ENCODE assay signal across 8 mouse cellular contexts in genomic region chr1:135259128-135259436, GRCm38 (mm10). TPM values are rescaled to one million over a fixed set of nuclear protein-coding genes. Genes with fewer than 3 reads are reported as not detected.
DNase-seq lines count a peak whose midpoint lies in the region; ATAC-seq lines count a peak whose summit lies in the region.

No protein-coding gene starts in this region.

- peak; percentile 91 for DNase-seq in MN1 (ENCODE audit: low spot score)
- peak; percentile 87 to 89 for DNase-seq in cerebellum, adult 18-20 months
- peak; percentile 86 for DNase-seq in heart, postnatal 4 days
- peak; percentile 56 to 79 for DNase-seq in layer of hippocampus, adult 8-10 months (ENCODE audit: low spot score in 2 of 2)
- peak; percentile 63 for DNase-seq in ovary, postnatal 36 days (ENCODE audit: low spot score)
- peak; percentile 80 for DNase-seq in thymus, postnatal 4 days

- peak overlapping the region; percentile 9 for H3K9ac ChIP-seq in forebrain, embryonic 16.5 days (replicated peaks; ENCODE audit: low read depth, low read length)
- H3K9ac ChIP-seq in lung, embryonic 15.5 days = peak overlapping the region; percentile 40; the same call in 1 of the 2 replicates

- WGBS in forebrain, embryonic 16.5 days = 1% methylated on average over 10 of the region's 10 CpGs
- WGBS in lung, embryonic 15.5 days = under 1% methylated on average over 10 of the region's 10 CpGs

- H3K27ac ChIP-seq in forebrain, embryonic 16.5 days (ENCODE audit: low read length) = no peak overlapping the region
- H3K27ac ChIP-seq in lung, embryonic 15.5 days = peak overlapping the region; percentile 96

- peak overlapping the region; percentile 44 for H3K4me2 ChIP-seq in forebrain, embryonic 16.5 days (ENCODE audit: low read length)
- H3K4me2 ChIP-seq in lung, embryonic 15.5 days = peak overlapping the region; percentile 69

- H3K27me3 ChIP-seq in forebrain, embryonic 16.5 days (replicated peaks; ENCODE audit: control insufficient read depth, insufficient read depth, low read length) = no peaks in the 10 kb centered on the region
- no peaks in the 10 kb centered on the region for H3K27me3 ChIP-seq in lung, embryonic 15.5 days

- H3K4me1 ChIP-seq in forebrain, embryonic 16.5 days (replicated peaks; ENCODE audit: control insufficient read depth, insufficient read depth, low read length) = peaks cover 6% of the 10 kb centered on the region
- peaks cover 22% of the 10 kb centered on the region for H3K4me1 ChIP-seq in lung, embryonic 15.5 days

- peaks cover 7% of the 10 kb centered on the region; the same call in 1 of the 2 replicates for H3K36me3 ChIP-seq in forebrain, embryonic 16.5 days (ENCODE audit: control insufficient read depth, insufficient read depth)
- H3K36me3 ChIP-seq in lung, embryonic 15.5 days = peaks cover 19% of the 10 kb centered on the region

- H3K9me3 ChIP-seq in forebrain, embryonic 16.5 days (ENCODE audit: control insufficient read depth, low read length) = no peaks in the 10 kb centered on the region
- H3K9me3 ChIP-seq in lung, embryonic 15.5 days = no peaks in the 10 kb centered on the region

- peak overlapping the region; percentile 9 for H3K4me3 ChIP-seq in forebrain, embryonic 16.5 days (replicated peaks; ENCODE audit: low read length)
- H3K4me3 ChIP-seq in lung, embryonic 15.5 days = peak overlapping the region; percentile 28

- peak; percentile 81 for ATAC-seq in forebrain, embryonic 16.5 days
- ATAC-seq in lung, embryonic 15.5 days (ENCODE audit: borderline replicate concordance, extremely low read depth, low FRiP score, low TSS enrichment) = peak; percentile 58

RNA-seq across cellular contexts. Expression of gene Elf3, which starts 0.7 kb away (rescaled TPM):
- 0.10 and 0.53 TPM in 2 replicates for polyA plus RNA-seq in forebrain, embryonic 16.5 days (2015; fragmentation: Nextera tagmentation; extraction: Ambion mirVana)
- total RNA-seq in heart, postnatal 4 days (2021) = under 1 TPM; 0.50 to 0.74 TPM
- total RNA-seq in layer of hippocampus, adult 8-10 months (2022) = not detected
- 23.4 and 24.8 TPM in 2 replicates for polyA plus RNA-seq in lung, embryonic 15.5 days (2015; fragmentation: Nextera tagmentation; extraction: Ambion mirVana)

RNA-seq across cellular contexts. Expression of gene Rnpep, which starts 24.8 kb away (rescaled TPM):
- 93.3 and 100 TPM in 2 replicates for polyA plus RNA-seq in forebrain, embryonic 16.5 days (2015; fragmentation: Nextera tagmentation; extraction: Ambion mirVana)
- 10 to 100 TPM; 18.9 to 23.3 TPM for total RNA-seq in heart, postnatal 4 days (2021)
- total RNA-seq in layer of hippocampus, adult 8-10 months (2022) = 10 to 100 TPM; 53.9 to 63.9 (median 59.3) TPM
- polyA plus RNA-seq in lung, embryonic 15.5 days (2015; fragmentation: Nextera tagmentation; extraction: Ambion mirVana) = 102 TPM in 2 replicates

RNA-seq across cellular contexts. Expression of gene Timm17a, which starts 54.5 kb away (rescaled TPM):
- polyA plus RNA-seq in forebrain, embryonic 16.5 days (2015; fragmentation: Nextera tagmentation; extraction: Ambion mirVana) = 144 and 154 TPM in 2 replicates
- 100 to 1,000 TPM; 392 to 414 TPM for total RNA-seq in heart, postnatal 4 days (2021)
- total RNA-seq in layer of hippocampus, adult 8-10 months (2022) = 100 to 1,000 TPM; 164 to 196 (median 187) TPM
- polyA plus RNA-seq in lung, embryonic 15.5 days (2015; fragmentation: Nextera tagmentation; extraction: Ambion mirVana) = 186 and 192 TPM in 2 replicates
